Mouse (Mus musculus): ENCODE measurements at regions not wholly inside any gene's neighbourhood (a gene's known extent, or its start where the extent isn't known, plus 50 kb on each side); places are given as distances from the start of the nearest gene placed in this dataset.

DNA sequence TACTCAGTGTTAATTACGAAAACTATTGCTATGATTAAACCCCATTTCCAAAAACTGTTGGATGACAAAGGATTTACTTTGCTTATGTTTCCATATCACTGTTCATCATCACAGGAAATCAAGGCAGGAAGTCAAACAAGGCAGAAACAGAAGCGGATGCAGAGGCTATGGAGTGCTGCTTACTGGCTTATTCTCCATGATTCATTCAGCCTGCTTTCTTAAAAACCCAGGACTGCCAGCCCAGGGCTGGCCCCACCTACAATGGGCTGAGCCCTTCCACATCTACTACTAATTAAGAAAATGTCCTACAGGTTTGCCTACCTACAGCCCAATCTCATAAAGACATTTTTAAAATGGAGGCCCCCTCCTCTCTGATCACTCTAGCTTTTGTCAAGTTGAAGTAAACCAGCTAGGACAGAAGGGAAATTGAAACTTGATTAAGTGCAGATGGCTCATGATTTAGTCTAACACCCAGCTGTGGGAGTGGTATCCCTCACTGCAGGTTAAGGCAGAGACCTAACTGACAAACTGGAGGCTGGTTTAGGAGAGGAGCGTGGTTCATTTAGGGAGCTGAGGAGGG is 240.1 kb downstream of the Snx13 start:
- TF ChIP-seq CTCF (IDR thresholded peaks at IDR 0.05; ENCODE audit: control insufficient read depth, insufficient read depth, low read length) = no peak
- no peak for TF ChIP-seq POLR2A (IDR thresholded peaks at IDR 0.05; ENCODE audit: borderline replicate concordance, control insufficient read depth, low read depth, low read length)

Measured in bone marrow, adult 2 months (tissue).